Mouse (Mus musculus) subcutaneous adipose tissue, adult 2 months (tissue): Measurements from ENCODE around the gene Gm15080. TPM values are rescaled to one million over a fixed set of nuclear protein-coding genes. Genes with fewer than 3 reads are reported as not detected.

Experiments used
- polyA plus RNA-seq: library from polyadenylated mRNA; depleted of rRNA; stranded (reverse); fragments of >200 nt; gene quantifications from 2 replicates; pipeline ENCODE4 v1.2.3, GENCODE M21; 2012; ENCODE audit warnings: low replicate concordance; rRNA removed

The Gm15080 gene
- not detected in 2 replicates for polyA plus RNA-seq

GRCm38 (mm10) chrX:147992693-147993092 is at the start of gene Gm15080:
Gene Gm15080, plus strand, starts transcription at chrX:147992993.

Other genes with a start within 250 kb of the Gm15080 start
- gene Gm15128, start 227.0 kb upstream of the Gm15080 start, polyA plus RNA-seq: not detected in 2 replicates
- gene Gm15107, start 187.7 kb downstream of the Gm15080 start, polyA plus RNA-seq: not detected in 2 replicates